Mouse (Mus musculus) forebrain, embryonic 13.5 days (tissue): ENCODE data around the gene Fbxo9. TPM values are rescaled to one million over a fixed set of nuclear protein-coding genes. Genes with fewer than 3 reads are reported as not detected.
"Not testable (repeated sequence)": the region's sequence is repeated elsewhere in the genome, so short reads cannot be mapped to it uniquely, and the experiment has no call there.

Experiments
- ATAC-seq: fragments of 200-750 bp; cut with Nextera tagmentation; 2 replicates; pipeline ENCODE4 v1.8.0; 2017
- H3K27ac ChIP-seq: fragments of 300-500 bp; sonication (generic); 2 replicates; pipeline ENCODE4 v1.5.1; 2015; ENCODE audit warnings: inconsistent platforms, mild to moderate bottlenecking, moderate library complexity
- H3K27me3 ChIP-seq: fragments of 300-500 bp; sonication (generic); 2 replicates; pipeline ENCODE4 v1.6.1; 2015; ENCODE audit warnings: mild to moderate bottlenecking, inconsistent platforms
- H3K36me3 ChIP-seq: fragments of 300-500 bp; sonication (generic); 2 replicates; pipeline ENCODE4 v1.6.1; 2015; ENCODE audit warnings: mild to moderate bottlenecking, inconsistent platforms; ENCODE audit not compliant: poor library complexity, severe bottlenecking
- H3K4me1 ChIP-seq: fragments of 300-500 bp; sonication (generic); 2 replicates; pipeline ENCODE4 v1.6.1; 2015; ENCODE audit warnings: inconsistent platforms
- H3K4me2 ChIP-seq: fragments of 300-500 bp; sonication (generic); 2 replicates; pipeline ENCODE4 v1.6.1; 2015; ENCODE audit warnings: inconsistent platforms, mild to moderate bottlenecking, moderate library complexity
- H3K4me3 ChIP-seq: fragments of 300-500 bp; sonication (generic); 2 replicates; pipeline ENCODE4 v1.5.1; 2015; ENCODE audit warnings: mild to moderate bottlenecking, inconsistent platforms
- H3K9ac ChIP-seq: fragments of 300-500 bp; sonication (generic); 2 replicates; pipeline ENCODE4 v1.6.1; 2015; ENCODE audit warnings: mild to moderate bottlenecking, inconsistent platforms
- H3K9me3 ChIP-seq: fragments of 300-500 bp; sonication (generic); replicated peaks from 2 replicates; pipeline ENCODE4 v1.6.1; 2016; ENCODE audit warnings: inconsistent platforms
- WGBS: fragments of 180-500 bp; shearing (Covaris S2); methylation state at CpG from one replicate; pipeline ENCODE4 v1.1.7; 2015; 5-methylcytosine and 5-hydroxymethylcytosine counted together
- polyA plus RNA-seq: library from polyadenylated mRNA; unstranded; fragments of >200 nt; fragmentation: Nextera tagmentation; extraction: Ambion mirVana; gene quantifications from 2 replicates; pipeline ENCODE4 v1.2.1, GENCODE M21; 2015

Fbxo9 gene
- polyA plus RNA-seq, 1 experiment from 2014 or later = 32.4 TPM

DNA sequence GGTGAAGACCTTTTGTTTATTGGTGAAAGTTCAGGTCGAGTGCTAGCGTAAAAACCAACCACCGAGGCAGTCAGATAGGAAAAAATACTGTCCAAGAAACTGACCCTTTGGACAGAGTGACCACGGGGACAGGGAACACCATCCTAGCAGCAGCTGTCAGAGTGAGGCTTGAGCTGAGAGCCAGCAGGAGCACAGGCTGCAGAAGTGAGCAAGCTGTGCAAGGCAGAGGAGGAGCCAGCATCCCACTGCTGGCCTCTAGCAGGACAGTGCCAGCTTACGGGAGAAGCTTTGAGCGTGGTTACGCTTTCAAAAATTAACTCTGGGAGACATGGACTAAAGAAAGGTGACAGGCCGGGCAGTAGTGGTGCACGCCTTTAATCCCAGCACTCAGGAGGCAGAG lies 21.1 kb downstream of the Fbxo9 start:
- H3K9me3 ChIP-seq = no peaks in the 10 kb centered on the region
- WGBS = 92% methylated on average over 9 of the region's 9 CpGs
- no peaks in the 10 kb centered on the region for H3K27me3 ChIP-seq
- H3K4me1 ChIP-seq = no peaks in the 10 kb centered on the region
- no peak for ATAC-seq
- peaks cover 60% of the 10 kb centered on the region for H3K36me3 ChIP-seq
- H3K9ac ChIP-seq = no peak overlapping the region
- no peak overlapping the region for H3K4me2 ChIP-seq
- no peak overlapping the region for H3K4me3 ChIP-seq
- H3K27ac ChIP-seq = no peak overlapping the region

DNA sequence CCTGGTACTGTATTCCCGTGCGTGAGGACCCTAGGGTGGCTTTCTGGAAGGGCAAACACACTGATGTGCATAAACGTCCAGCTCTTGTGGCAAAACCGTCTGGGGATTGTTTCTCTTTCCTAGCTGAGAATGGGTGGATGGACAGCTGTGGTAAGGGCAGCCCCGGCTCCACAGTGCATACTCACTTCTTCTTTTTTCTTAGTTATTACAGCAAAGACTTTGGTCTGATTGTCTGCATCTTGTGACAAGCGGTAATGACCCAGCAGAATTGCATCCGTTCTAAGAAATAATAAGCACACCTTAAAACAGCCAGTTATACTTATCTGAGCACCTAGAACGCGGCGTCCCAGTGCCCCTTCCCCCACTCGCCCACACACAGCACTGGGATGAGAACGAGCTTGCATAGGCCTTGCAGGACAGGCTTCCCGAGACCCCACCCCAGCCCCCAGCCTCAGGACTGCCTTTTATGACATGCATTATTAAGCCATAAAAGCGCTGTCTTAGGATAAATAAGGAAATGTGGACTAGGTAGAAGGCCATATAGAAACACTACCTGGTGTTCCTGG lies 23.1 kb downstream of the Fbxo9 start:
- peaks cover 66% of the 10 kb centered on the region for H3K36me3 ChIP-seq
- H3K4me1 ChIP-seq = no peaks in the 10 kb centered on the region
- no peak for ATAC-seq
- H3K4me2 ChIP-seq = no peak overlapping the region
- H3K27me3 ChIP-seq = no peaks in the 10 kb centered on the region
- H3K27ac ChIP-seq = no peak overlapping the region
- H3K9me3 ChIP-seq = no peaks in the 10 kb centered on the region
- 90% methylated on average over 14 of the region's 14 CpGs for WGBS
- H3K4me3 ChIP-seq = no peak overlapping the region
- no peak overlapping the region for H3K9ac ChIP-seq

DNA sequence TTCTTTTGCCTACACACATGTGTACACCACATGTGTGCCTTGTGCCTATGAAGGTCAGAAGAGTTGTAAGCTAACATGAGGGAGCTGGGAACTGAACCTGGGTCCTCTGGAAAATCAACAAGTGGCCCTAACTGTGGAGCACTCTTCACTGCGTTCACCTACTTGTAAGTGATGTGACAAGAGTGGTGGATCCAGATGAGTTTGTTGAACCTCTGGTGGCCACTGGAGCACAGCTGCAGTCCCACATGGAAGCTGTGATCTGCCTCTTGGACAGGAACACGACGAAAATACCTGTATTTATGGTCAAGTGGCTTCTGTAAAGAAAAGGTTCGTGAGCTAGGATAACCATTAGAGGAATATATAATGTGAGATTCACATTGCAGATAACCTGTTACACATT lies 24.5 kb downstream of the Fbxo9 start:
- WGBS = 91% methylated on average over 4 of the region's 4 CpGs
- H3K27me3 ChIP-seq = no peaks in the 10 kb centered on the region
- H3K27ac ChIP-seq = no peak overlapping the region
- no peak overlapping the region for H3K9ac ChIP-seq
- H3K9me3 ChIP-seq = no peaks in the 10 kb centered on the region
- no peak overlapping the region for H3K4me2 ChIP-seq
- H3K36me3 ChIP-seq = peaks cover 62% of the 10 kb centered on the region
- no peaks in the 10 kb centered on the region for H3K4me1 ChIP-seq
- ATAC-seq = no peak
- H3K4me3 ChIP-seq = no peak overlapping the region

DNA sequence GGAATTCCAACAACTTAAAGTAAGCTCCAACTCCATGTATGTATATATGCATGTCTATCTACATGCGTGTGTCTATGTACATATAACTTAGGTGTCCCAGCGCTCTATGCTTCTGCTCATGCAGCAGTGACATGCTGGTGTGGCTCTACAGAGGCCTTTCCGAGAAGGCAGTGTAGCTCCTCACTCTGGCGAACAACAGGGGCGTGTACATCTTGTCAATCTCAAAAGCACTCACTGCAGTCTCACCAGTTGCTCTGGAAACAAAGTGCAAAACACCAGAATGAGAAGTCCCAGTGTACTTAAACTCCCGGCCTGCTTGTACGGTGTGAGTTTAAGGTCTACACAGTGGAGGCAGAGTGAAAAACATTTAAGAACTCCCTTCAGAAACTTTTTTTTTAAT lies 27.0 kb downstream of the Fbxo9 start:
- Histone ChIP-seq H3K4me2 (no peak overlapping the region), H3K4me3 (no peak overlapping the region), H3K9me3 (no peaks in the 10 kb centered on the region), H3K9ac (no peak overlapping the region), H3K27me3 (no peaks in the 10 kb centered on the region), H3K36me3 (peaks cover 47% of the 10 kb centered on the region), H3K4me1 (no peaks in the 10 kb centered on the region), H3K27ac (no peak overlapping the region)
- no peak for ATAC-seq
- WGBS = 80% methylated on average over 7 of the region's 7 CpGs

DNA sequence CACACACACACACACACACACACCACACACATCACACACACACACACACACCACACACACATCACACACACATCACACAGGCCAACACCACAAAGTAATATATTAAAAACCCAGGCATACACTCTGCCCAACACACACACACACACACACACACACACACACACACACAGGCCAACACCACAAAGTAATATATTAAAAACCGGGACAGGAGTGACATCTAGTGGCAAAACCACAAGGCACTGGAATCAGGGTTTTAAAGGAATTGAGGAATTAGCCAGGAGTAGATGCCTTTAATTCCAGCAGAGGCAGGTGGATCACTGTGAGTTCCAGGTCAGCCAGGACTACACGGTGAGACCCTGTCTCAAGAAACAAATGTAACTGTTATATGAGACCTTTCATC lies 30.6 kb downstream of the Fbxo9 start:
- 29% methylated on average over 2 of the region's 2 CpGs for WGBS
- Histone ChIP-seq H3K9me3 (no peaks in the 10 kb centered on the region), H3K36me3 (peaks cover 12% of the 10 kb centered on the region), H3K27me3 (no peaks in the 10 kb centered on the region), H3K4me3 (no peak overlapping the region), H3K9ac (no peak overlapping the region), H3K4me1 (no peaks in the 10 kb centered on the region), H3K4me2 (no peak overlapping the region), H3K27ac (no peak overlapping the region)
- no peak for ATAC-seq

DNA sequence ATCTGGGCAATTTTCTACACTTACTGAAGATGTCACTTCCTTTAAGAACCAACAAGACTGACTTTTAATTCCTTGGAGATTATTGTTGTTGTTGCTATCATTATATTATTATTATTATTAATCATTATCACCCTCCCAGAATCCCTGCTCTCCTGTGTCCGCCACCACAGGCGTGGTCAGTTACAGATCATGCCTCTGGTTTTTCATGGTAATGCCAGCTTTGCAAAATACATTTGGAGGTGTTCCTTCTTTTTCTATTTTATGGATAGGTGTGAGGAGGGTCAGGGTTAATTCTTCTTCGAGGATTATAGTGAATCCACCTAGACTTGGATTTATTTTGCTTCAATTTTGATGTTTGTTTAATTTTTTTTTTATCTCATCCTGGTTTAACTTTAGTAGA lies 33.6 kb downstream of the Fbxo9 start:
- Histone ChIP-seq H3K4me2 (no peak overlapping the region), H3K4me1 (no peaks in the 10 kb centered on the region), H3K36me3 (no peaks in the 10 kb centered on the region), H3K4me3 (no peak overlapping the region), H3K9me3 (no peaks in the 10 kb centered on the region), H3K9ac (no peak overlapping the region), H3K27ac (no peak overlapping the region), H3K27me3 (no peaks in the 10 kb centered on the region)
- 91% methylated on average over 3 of the region's 3 CpGs for WGBS
- ATAC-seq = no peak

DNA sequence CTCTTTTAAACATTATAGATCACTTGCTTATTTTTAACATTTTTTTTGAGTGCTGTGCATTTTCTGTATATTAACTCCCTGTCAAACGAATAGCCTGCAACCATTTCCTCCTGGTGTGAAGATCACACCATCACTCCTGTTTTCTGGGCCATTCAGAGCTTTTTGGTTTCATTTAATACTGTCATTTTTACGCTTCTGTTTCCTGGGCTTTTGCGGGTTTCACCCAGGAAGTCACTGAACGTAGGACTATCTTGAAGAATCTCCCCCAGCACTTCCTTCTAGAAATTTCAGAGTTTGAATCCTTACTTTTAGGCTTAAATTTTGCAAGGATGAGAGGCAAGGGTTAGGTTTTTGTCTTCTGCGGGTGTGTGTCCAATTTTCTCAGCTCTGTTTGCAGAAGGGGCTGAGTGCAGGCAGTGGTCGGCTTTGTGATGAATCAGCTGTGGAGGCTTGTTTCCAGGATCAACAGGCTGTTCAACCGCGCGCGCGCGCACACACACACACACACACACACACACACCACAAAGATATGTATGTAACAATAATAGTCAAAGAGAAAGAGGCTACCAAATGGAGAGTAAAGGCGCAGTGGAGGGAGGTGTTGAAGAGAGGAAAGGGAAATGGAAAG lies 35.0 kb downstream of the Fbxo9 start:
- no peak overlapping the region for H3K27ac ChIP-seq
- no peak overlapping the region for H3K9ac ChIP-seq
- WGBS = 91% methylated on average over 13 of the region's 13 CpGs
- H3K9me3 ChIP-seq = no peaks in the 10 kb centered on the region
- no peaks in the 10 kb centered on the region for H3K4me1 ChIP-seq
- H3K36me3 ChIP-seq = no peaks in the 10 kb centered on the region
- H3K4me3 ChIP-seq = no peak overlapping the region
- H3K4me2 ChIP-seq = no peak overlapping the region
- H3K27me3 ChIP-seq = no peaks in the 10 kb centered on the region
- ATAC-seq = no peak

DNA sequence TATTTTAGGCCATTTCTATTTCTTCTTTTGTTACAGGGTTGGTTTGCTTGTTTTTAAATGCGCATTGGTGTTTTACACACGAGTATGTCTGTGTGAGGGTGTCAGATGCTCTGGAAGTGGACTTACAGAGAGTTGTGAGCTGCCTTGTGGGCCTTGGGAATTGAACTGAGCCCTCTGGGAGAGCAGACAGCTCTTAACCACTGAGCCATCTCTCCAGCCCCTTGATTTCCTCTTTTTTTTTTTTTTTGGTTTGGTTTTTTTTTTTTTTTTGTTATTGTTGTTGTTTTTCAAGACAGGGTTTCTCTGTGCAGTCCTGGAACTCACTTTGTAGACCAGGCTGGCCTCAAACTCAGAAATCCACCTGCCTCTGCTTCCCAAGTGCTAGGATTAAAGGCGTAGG lies 35.6 kb downstream of the Fbxo9 start:
- not testable (repeated sequence) for ATAC-seq, H3K4me3 ChIP-seq, H3K4me1 ChIP-seq, H3K9ac ChIP-seq, H3K27ac ChIP-seq, H3K9me3 ChIP-seq, H3K4me2 ChIP-seq, H3K27me3 ChIP-seq, H3K36me3 ChIP-seq
- 89% methylated on average over 3 of the region's 3 CpGs for WGBS

DNA sequence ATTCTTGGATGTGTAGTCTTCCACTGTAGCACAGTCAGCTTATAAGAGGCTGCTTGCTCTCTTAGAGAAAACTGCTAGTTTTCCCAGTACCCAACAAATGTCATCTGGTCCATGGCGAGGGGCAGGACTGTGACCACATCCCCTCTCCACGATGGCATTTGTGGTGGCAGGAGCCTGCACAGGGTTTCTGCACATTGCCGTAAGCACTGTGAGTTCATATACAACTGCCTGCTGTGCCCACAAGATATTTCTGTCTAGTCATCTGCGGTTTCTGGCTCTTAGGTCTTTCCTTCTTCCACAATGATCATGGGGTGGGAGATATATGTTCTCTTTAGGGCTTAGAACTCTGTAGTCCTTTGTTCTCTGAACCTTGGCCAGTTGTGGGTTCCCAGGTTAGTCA lies 37.2 kb downstream of the Fbxo9 start:
- 94% methylated on average over 4 of the region's 4 CpGs for WGBS
- H3K4me3 ChIP-seq = no peak overlapping the region
- H3K27ac ChIP-seq = no peak overlapping the region
- no peaks in the 10 kb centered on the region for H3K27me3 ChIP-seq
- no peaks in the 10 kb centered on the region for H3K36me3 ChIP-seq
- H3K4me1 ChIP-seq = no peaks in the 10 kb centered on the region
- no peaks in the 10 kb centered on the region for H3K9me3 ChIP-seq
- ATAC-seq = no peak
- H3K4me2 ChIP-seq = no peak overlapping the region
- no peak overlapping the region for H3K9ac ChIP-seq

DNA sequence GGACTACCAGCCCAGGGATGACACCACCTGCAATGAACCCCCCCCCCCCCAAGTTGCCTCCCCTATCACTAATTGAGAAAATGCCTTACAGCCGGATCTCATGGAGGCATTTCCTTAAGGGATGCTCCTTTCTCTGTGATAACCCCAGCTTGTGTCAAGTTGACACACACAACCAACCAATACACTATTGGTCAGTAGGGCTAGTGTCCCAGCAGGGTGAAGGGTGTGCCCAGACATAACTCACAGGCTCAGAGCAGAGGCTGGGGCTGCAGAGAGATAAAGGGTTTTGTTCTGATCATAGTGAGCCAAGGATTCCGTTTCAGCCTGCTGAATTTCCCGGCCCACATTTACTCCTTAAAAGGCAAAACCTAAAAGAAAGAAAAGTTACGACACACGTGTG lies 38.4 kb downstream of the Fbxo9 start:
- 89% methylated on average over 5 of the region's 5 CpGs for WGBS
- H3K4me1 ChIP-seq = no peaks in the 10 kb centered on the region
- no peak overlapping the region for H3K9ac ChIP-seq
- H3K36me3 ChIP-seq = no peaks in the 10 kb centered on the region
- H3K27ac ChIP-seq = no peak overlapping the region
- no peak for ATAC-seq
- no peaks in the 10 kb centered on the region for H3K9me3 ChIP-seq
- no peak overlapping the region for H3K4me3 ChIP-seq
- H3K27me3 ChIP-seq = no peaks in the 10 kb centered on the region
- H3K4me2 ChIP-seq = no peak overlapping the region

DNA sequence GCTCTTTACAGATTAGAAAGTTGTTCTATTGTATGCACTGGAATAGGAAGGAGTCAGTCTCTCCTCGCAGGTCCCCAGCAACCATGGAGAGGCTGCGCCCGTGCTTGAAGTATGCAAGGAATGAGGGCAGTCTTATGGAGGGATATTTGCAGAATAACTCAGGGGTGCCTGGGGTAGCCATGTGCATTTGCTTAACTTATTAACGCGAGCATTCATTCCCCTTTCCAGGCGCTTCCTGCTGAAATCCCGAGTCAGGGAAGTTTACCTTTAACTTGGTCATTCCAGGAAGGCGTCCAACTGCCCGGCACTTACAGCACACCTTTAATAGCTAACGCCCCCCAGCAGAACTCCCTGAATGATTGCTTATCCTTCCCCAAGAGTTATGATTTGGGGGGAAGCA lies 44.7 kb downstream of the Fbxo9 start:
- Histone ChIP-seq H3K36me3 (no peaks in the 10 kb centered on the region), H3K4me1 (no peaks in the 10 kb centered on the region), H3K4me2 (no peak overlapping the region), H3K27ac (no peak overlapping the region), H3K9me3 (no peaks in the 10 kb centered on the region), H3K4me3 (no peak overlapping the region), H3K27me3 (no peaks in the 10 kb centered on the region), H3K9ac (no peak overlapping the region)
- WGBS = 82% methylated on average over 10 of the region's 10 CpGs
- no peak for ATAC-seq

DNA sequence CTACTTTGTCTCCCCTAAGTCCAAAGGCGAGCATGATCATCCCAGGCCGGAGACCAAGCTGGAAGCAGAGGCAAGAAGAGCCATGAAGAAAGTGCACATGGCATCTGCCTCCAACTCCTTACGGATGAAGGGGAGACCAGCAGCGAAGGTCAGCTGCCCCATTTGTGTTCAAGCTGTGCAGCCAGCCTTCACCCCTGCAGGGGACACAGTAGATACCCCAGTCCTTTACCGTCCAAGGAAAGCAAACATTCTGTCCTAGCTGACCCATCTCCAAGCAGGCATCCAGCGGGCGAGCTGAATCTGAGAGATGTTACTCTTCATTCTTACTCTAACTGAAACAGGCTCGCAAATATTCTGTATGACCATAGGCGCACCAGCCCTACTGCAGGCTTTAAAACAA lies 46.5 kb downstream of the Fbxo9 start:
- Histone ChIP-seq H3K4me1 (no peaks in the 10 kb centered on the region), H3K27me3 (no peaks in the 10 kb centered on the region), H3K4me3 (no peak overlapping the region), H3K27ac (no peak overlapping the region), H3K9ac (no peak overlapping the region), H3K9me3 (no peaks in the 10 kb centered on the region), H3K36me3 (no peaks in the 10 kb centered on the region), H3K4me2 (no peak overlapping the region)
- 77% methylated on average over 9 of the region's 9 CpGs for WGBS
- no peak for ATAC-seq

DNA sequence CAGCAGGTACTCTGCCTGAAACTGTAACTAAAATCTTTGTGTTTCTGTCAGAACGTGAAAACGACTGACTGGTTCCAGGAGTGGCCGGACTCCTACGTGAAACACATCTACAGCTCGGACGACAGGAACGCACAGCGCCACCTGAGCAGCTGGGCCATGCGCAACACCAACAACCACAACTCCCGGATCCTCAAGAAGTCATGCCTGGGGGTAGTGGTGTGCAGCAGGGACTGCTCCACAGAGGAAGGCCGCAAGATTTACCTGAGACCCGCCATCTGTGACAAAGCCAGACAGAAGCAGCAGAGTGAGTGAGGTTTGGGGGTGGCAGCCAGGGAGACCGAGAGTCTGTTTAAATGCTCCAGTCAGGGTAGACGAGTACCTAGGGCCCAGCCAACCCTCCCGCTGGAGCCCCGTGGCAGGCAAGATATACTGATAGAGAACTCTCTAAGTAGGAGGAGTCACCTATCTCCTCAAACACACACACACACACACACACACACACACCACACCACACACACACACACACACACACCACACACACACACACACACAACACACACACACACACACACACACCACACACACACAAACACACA lies 49.2 kb downstream of the Fbxo9 start:
- Histone ChIP-seq H3K36me3 (no peaks in the 10 kb centered on the region), H3K27ac (no peak overlapping the region), H3K9me3 (no peaks in the 10 kb centered on the region), H3K27me3 (no peaks in the 10 kb centered on the region), H3K4me2 (no peak overlapping the region), H3K4me1 (no peaks in the 10 kb centered on the region), H3K4me3 (no peak overlapping the region), H3K9ac (no peak overlapping the region)
- no peak for ATAC-seq
- 85% methylated on average over 16 of the region's 16 CpGs for WGBS
